Mouse (Mus musculus) lung, postnatal 0 days (tissue): ENCODE measurements around the gene Dcdc2a. TPM values are rescaled to one million over a fixed set of nuclear protein-coding genes. Genes with fewer than 3 reads are reported as not detected.
A peak's percentile ranks its signal among the peaks of the same experiment; 100 is the strongest.

Source experiments
- ATAC-seq: fragments of 200-750 bp; cut with Nextera tagmentation; 2 replicates; pipeline ENCODE4 v1.8.0; 2017; ENCODE audit warnings: moderate library complexity
- DNase-seq: peaks from one replicate; pipeline ENCODE4 v3.0.0-alpha.2; 2016; ENCODE audit warnings: low spot score
- H3K27ac ChIP-seq: fragments of 300-500 bp; sonication (generic); 2 replicates; pipeline ENCODE4 v1.5.1; 2014; ENCODE audit warnings: antibody characterized with exemption, mild to moderate bottlenecking, low read length, mixed read lengths
- H3K27me3 ChIP-seq: fragments of 300-500 bp; sonication (generic); replicated peaks from 2 replicates; pipeline ENCODE4 v1.6.1; 2014; ENCODE audit warnings: low read length, mixed read lengths; ENCODE audit not compliant: insufficient read depth
- H3K36me3 ChIP-seq: fragments of 300-500 bp; sonication (generic); 2 replicates; pipeline ENCODE4 v1.6.1; 2014; ENCODE audit warnings: low read length, mixed read lengths; ENCODE audit not compliant: insufficient read depth
- H3K4me1 ChIP-seq: fragments of 300-500 bp; sonication (generic); 2 replicates; pipeline ENCODE4 v1.6.1; 2014; ENCODE audit warnings: antibody characterized with exemption, low read depth, low read length, mixed read lengths; ENCODE audit not compliant: insufficient read depth
- H3K4me2 ChIP-seq: fragments of 300-500 bp; sonication (generic); replicated peaks from 2 replicates; pipeline ENCODE4 v1.6.1; 2014; ENCODE audit warnings: low read depth, mild to moderate bottlenecking, low read length, moderate library complexity, mixed read lengths
- H3K4me3 ChIP-seq: fragments of 300-500 bp; sonication (generic); 2 replicates; pipeline ENCODE4 v1.5.1; 2014; ENCODE audit warnings: low read depth, low read length
- H3K9ac ChIP-seq: fragments of 300-500 bp; sonication (generic); replicated peaks from 2 replicates; pipeline ENCODE4 v1.6.1; 2014; ENCODE audit warnings: low read depth, mild to moderate bottlenecking
- H3K9me3 ChIP-seq: fragments of 300-500 bp; sonication (generic); 2 replicates; pipeline ENCODE4 v1.6.1; 2016; ENCODE audit warnings: low read length, mixed read lengths
- CTCF ChIP-seq: IDR thresholded peaks from 2 replicates; pipeline ENCODE4 v1.5.1; 2016; ENCODE audit warnings: antibody characterized with exemption, mild to moderate bottlenecking
- EP300 ChIP-seq: IDR thresholded peaks from 2 replicates; pipeline ENCODE4 v1.6.1; 2016; ENCODE audit warnings: antibody characterized with exemption, mild to moderate bottlenecking, control low read depth
- WGBS: fragments of 180-500 bp; shearing (Covaris S2); extraction: QIAGEN DNeasy Blood & Tissue Kit; methylation state at CpG from one replicate; pipeline ENCODE4 v1.1.7; 2014; 5-methylcytosine and 5-hydroxymethylcytosine counted together
- polyA plus RNA-seq: library from polyadenylated mRNA; unstranded; fragments of >200 nt; fragmentation: Nextera tagmentation; extraction: Ambion mirVana; gene quantifications from 2 replicates; pipeline ENCODE4 v1.2.1, GENCODE M21; 2015

Gene Dcdc2a
- polyA plus RNA-seq, 1 experiment from 2014 or later: 2.1 TPM

DNA sequence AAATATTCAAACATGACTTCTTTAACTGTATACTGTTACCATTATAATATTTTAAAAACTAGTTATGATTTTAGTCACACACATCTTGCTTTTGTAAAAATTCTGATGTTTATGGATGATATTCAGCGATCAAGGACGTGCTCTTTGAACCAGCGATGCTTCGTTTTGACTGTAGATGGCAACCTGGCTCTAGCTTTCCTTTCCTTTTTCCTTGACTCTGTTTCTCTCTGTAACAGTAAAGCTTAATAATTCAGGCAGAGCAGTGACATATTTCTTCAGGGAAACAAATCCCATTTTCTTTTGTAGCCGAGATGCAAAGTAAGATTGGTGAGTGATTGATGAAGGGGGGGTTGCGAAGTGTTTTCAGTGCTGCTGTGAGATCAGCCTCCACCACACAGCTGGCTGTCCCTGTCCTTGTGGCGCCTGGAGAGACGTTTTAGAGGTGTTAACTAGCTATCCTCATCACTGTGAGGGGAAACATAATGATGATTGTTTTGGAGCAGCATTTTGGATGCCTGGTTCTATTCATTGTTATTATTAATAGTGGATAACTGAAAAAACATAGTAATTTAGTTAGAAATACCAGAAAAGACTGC is 67.0 kb downstream of the Dcdc2a start:
- H3K36me3 ChIP-seq: no peaks in the 10 kb centered on the region
- DNase-seq (no peak), ATAC-seq (no peak)
- H3K9me3 ChIP-seq: no peaks in the 10 kb centered on the region
- no peak overlapping the region for H3K9ac ChIP-seq
- peak; percentile 37 for TF ChIP-seq CTCF
- no peak for TF ChIP-seq EP300
- H3K27me3 ChIP-seq: no peaks in the 10 kb centered on the region
- H3K4me3 ChIP-seq: no peak overlapping the region
- no peak overlapping the region for H3K4me2 ChIP-seq
- no peak overlapping the region for H3K27ac ChIP-seq
- no peaks in the 10 kb centered on the region for H3K4me1 ChIP-seq
- WGBS: 57% methylated on average over 8 of the region's 8 CpGs

DNA sequence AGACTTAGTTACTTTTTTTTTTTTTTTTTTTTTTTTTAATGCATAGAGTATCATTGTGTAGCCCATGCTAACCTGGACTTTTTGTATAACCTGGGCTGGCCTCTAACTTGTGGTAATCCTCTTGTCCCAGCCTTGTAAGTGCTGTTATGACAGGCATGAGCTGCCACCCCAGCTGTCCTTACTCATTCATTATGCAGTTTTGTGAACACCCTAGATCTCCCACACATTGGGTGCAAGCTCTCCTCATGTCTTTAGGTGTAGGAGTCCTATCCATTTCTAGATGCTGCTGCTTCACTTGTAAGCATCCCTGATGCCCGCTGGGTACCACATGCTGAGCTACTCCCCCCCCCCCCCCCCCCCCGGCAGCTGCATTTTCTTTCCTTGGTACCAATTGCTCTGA is 71.4 kb downstream of the Dcdc2a start:
- Histone ChIP-seq H3K9ac (no peak overlapping the region), H3K27me3 (no peaks in the 10 kb centered on the region), H3K9me3 (no peaks in the 10 kb centered on the region), H3K36me3 (no peaks in the 10 kb centered on the region), H3K27ac (no peak overlapping the region), H3K4me1 (no peaks in the 10 kb centered on the region), H3K4me2 (no peak overlapping the region), H3K4me3 (no peak overlapping the region)
- ATAC-seq (no peak), DNase-seq (no peak)
- 70% methylated on average over 2 of the region's 2 CpGs for WGBS
- TF ChIP-seq EP300: no peak
- no peak for TF ChIP-seq CTCF

DNA sequence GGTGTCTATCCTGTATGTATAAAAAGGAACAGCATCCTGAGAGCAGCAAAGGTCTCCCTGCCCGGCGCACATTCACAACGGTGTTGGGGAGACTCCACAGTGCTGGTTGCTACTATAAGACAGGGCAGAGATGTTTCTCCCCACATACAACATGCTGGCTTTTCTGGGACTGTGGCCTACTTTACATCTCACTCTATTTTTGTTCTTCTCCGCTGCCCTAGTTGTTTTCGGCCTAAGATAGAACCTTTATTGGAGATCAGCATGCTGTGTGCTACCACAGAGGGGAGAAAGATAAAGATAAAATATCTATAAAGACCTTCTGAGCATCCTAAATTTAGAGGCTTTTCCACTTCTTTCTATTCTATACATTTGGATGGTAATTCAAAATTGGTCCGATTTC is 72.0 kb downstream of the Dcdc2a start:
- Histone ChIP-seq H3K27ac (no peak overlapping the region), H3K36me3 (no peaks in the 10 kb centered on the region)
- WGBS: 95% methylated on average over 6 of the region's 6 CpGs

GRCm38 (mm10) chr13:25128766-25129165 is 73.0 kb downstream of the Dcdc2a start:
- Histone ChIP-seq H3K9me3 (no peaks in the 10 kb centered on the region), H3K36me3 (no peaks in the 10 kb centered on the region), H3K27me3 (no peaks in the 10 kb centered on the region), H3K4me3 (no peak overlapping the region), H3K9ac (no peak overlapping the region), H3K4me1 (no peaks in the 10 kb centered on the region), H3K27ac (no peak overlapping the region), H3K4me2 (no peak overlapping the region)
- ATAC-seq (no peak), DNase-seq (no peak)
- WGBS: 76% methylated on average over 9 of the region's 9 CpGs
- no peak for TF ChIP-seq EP300
- TF ChIP-seq CTCF: no peak

More for the DNA sequence above, 72.0 kb downstream of the Dcdc2a start:
- Histone ChIP-seq H3K4me2 (no peak overlapping the region), H3K9ac (no peak overlapping the region), H3K9me3 (no peaks in the 10 kb centered on the region), H3K27me3 (no peaks in the 10 kb centered on the region), H3K4me1 (no peaks in the 10 kb centered on the region), H3K4me3 (no peak overlapping the region)
- no peak for ATAC-seq
- no peak for TF ChIP-seq EP300
- TF ChIP-seq CTCF: no peak
- no peak for DNase-seq

GRCm38 (mm10) chr13:25143066-25143465 is 87.3 kb downstream of the Dcdc2a start:
- no peak overlapping the region for H3K27ac ChIP-seq
- ATAC-seq (no peak), DNase-seq (no peak)
- H3K9ac ChIP-seq: no peak overlapping the region
- H3K36me3 ChIP-seq: no peaks in the 10 kb centered on the region
- WGBS: 82% methylated on average over 3 of the region's 3 CpGs
- H3K4me3 ChIP-seq: no peak overlapping the region
- H3K4me1 ChIP-seq: no peaks in the 10 kb centered on the region
- H3K9me3 ChIP-seq: no peaks in the 10 kb centered on the region
- H3K27me3 ChIP-seq: no peaks in the 10 kb centered on the region
- no peak overlapping the region for H3K4me2 ChIP-seq
- TF ChIP-seq EP300 (no peak), CTCF (no peak)

DNA sequence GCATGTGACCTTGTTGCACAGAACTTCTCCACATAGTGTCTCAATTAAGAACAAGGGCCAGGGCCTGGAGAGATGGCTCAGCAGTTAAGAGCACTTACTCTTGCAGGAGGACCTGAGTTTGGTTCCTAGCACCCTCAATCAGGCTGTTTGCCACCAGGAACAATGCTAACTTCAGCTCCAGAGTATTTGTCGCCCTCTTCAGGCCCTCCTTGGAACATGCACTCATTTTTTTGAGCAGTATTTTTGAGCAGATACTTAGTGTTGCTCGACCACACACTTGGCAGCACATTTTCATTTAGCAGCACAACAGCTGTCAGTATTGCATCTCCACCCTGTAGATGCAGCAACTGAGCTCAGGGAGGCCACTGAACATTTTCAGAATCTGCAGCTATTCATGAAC is 88.3 kb downstream of the Dcdc2a start:
- H3K4me3 ChIP-seq: no peak overlapping the region
- H3K9ac ChIP-seq: no peak overlapping the region
- no peak for DNase-seq
- WGBS: 66% methylated on average over 2 of the region's 2 CpGs
- TF ChIP-seq CTCF: no peak
- TF ChIP-seq EP300: no peak
- H3K4me1 ChIP-seq: no peaks in the 10 kb centered on the region
- no peaks in the 10 kb centered on the region for H3K9me3 ChIP-seq
- H3K27ac ChIP-seq: no peak overlapping the region
- no peak overlapping the region for H3K4me2 ChIP-seq
- no peaks in the 10 kb centered on the region for H3K36me3 ChIP-seq
- no peak for ATAC-seq
- H3K27me3 ChIP-seq: no peaks in the 10 kb centered on the region

DNA sequence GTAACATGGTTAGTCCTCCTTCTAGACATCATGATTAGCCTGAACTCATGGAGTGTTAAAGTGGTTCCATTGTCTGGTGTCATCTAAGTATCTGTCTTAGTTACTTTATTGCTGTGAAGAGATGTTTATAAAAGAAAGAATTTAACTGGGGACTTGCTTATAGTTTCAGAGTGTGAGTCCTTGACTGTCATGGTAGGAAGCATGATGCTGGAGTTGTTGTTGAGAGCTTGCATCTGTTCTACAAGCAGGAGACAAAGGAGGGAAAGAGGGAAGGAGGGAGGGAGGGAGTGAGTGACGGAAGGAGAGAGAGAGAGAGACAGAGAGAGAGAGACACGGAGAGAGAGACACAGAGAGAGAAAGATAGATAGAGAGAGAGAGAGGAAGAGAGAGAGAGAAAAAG is 90.4 kb downstream of the Dcdc2a start:
- no peak for ATAC-seq
- WGBS: 16% methylated on average over 2 of the region's 2 CpGs

More for the DNA sequence above, 90.4 kb downstream of the Dcdc2a start:
- H3K4me3 ChIP-seq: no peak overlapping the region
- H3K27me3 ChIP-seq: no peaks in the 10 kb centered on the region
- peak; percentile 18 for DNase-seq
- H3K27ac ChIP-seq: no peak overlapping the region
- no peak for TF ChIP-seq EP300
- TF ChIP-seq CTCF: no peak
- H3K9me3 ChIP-seq: no peaks in the 10 kb centered on the region
- no peaks in the 10 kb centered on the region for H3K4me1 ChIP-seq
- no peak overlapping the region for H3K4me2 ChIP-seq
- H3K36me3 ChIP-seq: no peaks in the 10 kb centered on the region
- no peak overlapping the region for H3K9ac ChIP-seq
